Comparison of ENCODE assay signal across 8 mouse cellular contexts in the genomic region with DNA sequence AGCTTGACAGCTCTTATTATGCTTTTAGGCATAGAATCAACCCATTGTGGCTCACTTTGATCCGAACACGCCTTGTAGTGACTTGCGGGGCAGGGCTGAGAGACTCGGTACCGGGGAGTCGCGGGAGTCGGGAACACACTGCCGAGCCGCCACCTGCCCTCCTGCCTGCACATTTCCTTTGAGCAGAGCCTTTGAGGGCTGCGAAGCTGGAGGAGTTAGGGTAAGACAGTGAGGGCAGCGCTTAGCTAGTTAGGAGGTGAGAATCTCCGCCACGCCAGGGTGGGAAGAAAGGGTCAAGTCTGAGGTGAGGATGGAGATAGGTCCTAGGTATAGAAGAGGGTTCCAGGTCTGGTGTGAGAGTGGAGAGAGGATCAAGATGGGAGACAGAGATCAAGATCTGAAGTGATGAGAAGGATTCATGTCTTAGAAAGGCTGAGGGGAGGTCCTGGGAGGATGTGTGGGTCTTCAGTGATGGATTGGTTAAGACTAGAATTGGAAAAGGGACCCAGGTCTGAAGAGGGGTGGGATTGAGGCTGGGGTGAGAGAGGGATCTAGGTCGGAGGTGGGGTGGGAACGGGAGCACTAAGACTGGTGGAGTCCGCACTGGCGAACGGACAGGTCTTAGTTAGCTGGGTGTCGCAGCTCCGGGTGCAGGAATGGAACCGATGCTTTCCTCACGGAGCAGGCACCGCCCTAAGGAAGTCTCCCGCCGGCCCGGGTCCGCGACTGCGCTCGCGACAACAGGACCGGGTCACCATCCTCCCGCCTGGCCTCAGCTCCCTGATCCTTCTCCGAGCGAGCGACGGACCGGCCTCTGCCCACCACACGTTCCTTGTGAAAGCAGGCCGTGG. TPM values are rescaled to one million over a fixed set of nuclear protein-coding genes. Genes with fewer than 3 reads are reported as not detected.
DNase-seq lines count a peak whose midpoint lies in the region; ATAC-seq and TF ChIP-seq lines count a peak whose summit lies in the region.

No protein-coding gene starts in this region.

- DNase-seq in kidney, adult 8-10 months, result no peak
- DNase-seq in R1 (ENCODE audit: low read depth, low spot score), result peak; percentile 78
- peak; percentile 59 for DNase-seq in embryonic facial prominence, embryonic 11.5 days (ENCODE audit: low spot score)
- DNase-seq in hindbrain, embryonic 10.5 days (ENCODE audit: low spot score), result peak; percentile 71
- DNase-seq in limb, embryonic 14.5 days (ENCODE audit: low spot score), result no peak
- peak; percentile 45 for DNase-seq in testis, postnatal 14 days (ENCODE audit: low spot score)

- WGBS in kidney, embryonic 14.5 days, result 1% methylated on average over 41 of the region's 41 CpGs
- WGBS in embryonic facial prominence, embryonic 11.5 days, result under 1% methylated on average over 40 of the region's 41 CpGs
- WGBS in hindbrain, embryonic 10.5 days, result under 1% methylated on average over 41 of the region's 41 CpGs
- WGBS in limb, embryonic 14.5 days, result 0% methylated on average over 41 of the region's 41 CpGs
- WGBS in midbrain, embryonic 13.5 days, result under 1% methylated on average over 41 of the region's 41 CpGs

- TF ChIP-seq POLR2A in limb, embryonic 14.5 days (IDR thresholded peaks at IDR 0.05; ENCODE audit: borderline replicate concordance, extremely low read depth, insufficient read depth, insufficient read length), result no peak

- 0 out of 2 replicates have a peak, but pooled peaks cover 3% of the 10 kb centered on the region for H3K4me1 ChIP-seq in kidney, embryonic 14.5 days (ENCODE audit: control insufficient read depth, insufficient read depth, low read length)
- no peaks in the 10 kb centered on the region; the same call in 1 of the 2 replicates for H3K4me1 ChIP-seq in embryonic facial prominence, embryonic 11.5 days (ENCODE audit: control insufficient read depth, insufficient read depth, low read length)
- H3K4me1 ChIP-seq in hindbrain, embryonic 10.5 days (replicated peaks), result peaks cover 23% of the 10 kb centered on the region
- peaks cover 11% of the 10 kb centered on the region; the same call in 1 of the 2 replicates for H3K4me1 ChIP-seq in limb, embryonic 14.5 days (ENCODE audit: control insufficient read depth, insufficient read depth, low read length)
- peaks cover 7% of the 10 kb centered on the region for H3K4me1 ChIP-seq in midbrain, embryonic 13.5 days (replicated peaks)

- H3K36me3 ChIP-seq in kidney, embryonic 14.5 days (ENCODE audit: control insufficient read depth, insufficient read depth, low read length), result no peaks in the 10 kb centered on the region
- H3K36me3 ChIP-seq in embryonic facial prominence, embryonic 11.5 days (replicated peaks; ENCODE audit: control insufficient read depth, insufficient read depth, low read depth, low read length), result no peaks in the 10 kb centered on the region
- H3K36me3 ChIP-seq in hindbrain, embryonic 10.5 days, result no peaks in the 10 kb centered on the region
- no peaks in the 10 kb centered on the region for H3K36me3 ChIP-seq in limb, embryonic 14.5 days (ENCODE audit: control insufficient read depth, insufficient read depth, low read length)
- H3K36me3 ChIP-seq in midbrain, embryonic 13.5 days, result no peaks in the 10 kb centered on the region

- no peak overlapping the region for H3K27ac ChIP-seq in kidney, embryonic 14.5 days (ENCODE audit: low read depth, low read length)
- no peak overlapping the region for H3K27ac ChIP-seq in embryonic facial prominence, embryonic 11.5 days (replicated peaks; ENCODE audit: low read depth, low read length)
- H3K27ac ChIP-seq in hindbrain, embryonic 10.5 days, result peak overlapping the region; percentile 79
- H3K27ac ChIP-seq in limb, embryonic 14.5 days (replicated peaks; ENCODE audit: low read depth, low read length), result no peak overlapping the region
- no peak overlapping the region for H3K27ac ChIP-seq in midbrain, embryonic 13.5 days

- H3K9ac ChIP-seq in kidney, embryonic 14.5 days (ENCODE audit: low read depth, low read length), result peak overlapping the region; percentile 36
- H3K9ac ChIP-seq in embryonic facial prominence, embryonic 11.5 days (replicated peaks; ENCODE audit: low read length), result peak overlapping the region; percentile 68
- peak overlapping the region; percentile 43 for H3K9ac ChIP-seq in limb, embryonic 14.5 days (ENCODE audit: low read depth, low read length, severe bottlenecking)
- H3K9ac ChIP-seq in midbrain, embryonic 13.5 days (replicated peaks), result peak overlapping the region; percentile 72

- 0 out of 2 replicates have a peak, but pooled peaks have one; percentile 39 for ATAC-seq in kidney, embryonic 14.5 days (ENCODE audit: low FRiP score, low TSS enrichment)
- ATAC-seq in embryonic facial prominence, embryonic 11.5 days (replicated peaks; ENCODE audit: insufficient number of reproducible peaks, low FRiP score, low TSS enrichment, low read depth), result no peak
- ATAC-seq in limb, embryonic 14.5 days (ENCODE audit: low FRiP score, low read depth), result peak; percentile 47; the same call in 1 of the 2 replicates
- ATAC-seq in midbrain, embryonic 13.5 days, result peak; percentile 43; the same call in 1 of the 2 replicates

- peak overlapping the region; percentile 85 for H3K4me2 ChIP-seq in kidney, embryonic 14.5 days (replicated peaks; ENCODE audit: low read depth, low read length)
- peak overlapping the region; percentile 83 for H3K4me2 ChIP-seq in embryonic facial prominence, embryonic 11.5 days (ENCODE audit: low read depth, low read length)
- peak overlapping the region; percentile 57 for H3K4me2 ChIP-seq in limb, embryonic 14.5 days (replicated peaks; ENCODE audit: low read depth, low read length, severe bottlenecking)
- peak overlapping the region; percentile 81 for H3K4me2 ChIP-seq in midbrain, embryonic 13.5 days (replicated peaks)

- peaks cover 24% of the 10 kb centered on the region; the same call in 1 of the 2 replicates for H3K27me3 ChIP-seq in kidney, embryonic 14.5 days (ENCODE audit: control insufficient read depth, insufficient read depth, low read length)
- peaks cover 14% of the 10 kb centered on the region for H3K27me3 ChIP-seq in embryonic facial prominence, embryonic 11.5 days (ENCODE audit: control insufficient read depth, insufficient read depth, low read length)
- peaks cover 36% of the 10 kb centered on the region for H3K27me3 ChIP-seq in hindbrain, embryonic 10.5 days (ENCODE audit: insufficient read depth, poor library complexity, severe bottlenecking)
- H3K27me3 ChIP-seq in limb, embryonic 14.5 days (ENCODE audit: control insufficient read depth, insufficient read depth, low read length), result peaks cover 16% of the 10 kb centered on the region; the same call in 1 of the 2 replicates
- H3K27me3 ChIP-seq in midbrain, embryonic 13.5 days, result peaks cover 17% of the 10 kb centered on the region

- no peaks in the 10 kb centered on the region for H3K9me3 ChIP-seq in kidney, embryonic 14.5 days (ENCODE audit: control insufficient read depth, low read length)
- H3K9me3 ChIP-seq in embryonic facial prominence, embryonic 11.5 days (replicated peaks; ENCODE audit: control insufficient read depth, low read length), result no peaks in the 10 kb centered on the region
- no peaks in the 10 kb centered on the region for H3K9me3 ChIP-seq in hindbrain, embryonic 10.5 days
- H3K9me3 ChIP-seq in limb, embryonic 14.5 days (ENCODE audit: control insufficient read depth, low read length), result no peaks in the 10 kb centered on the region
- H3K9me3 ChIP-seq in midbrain, embryonic 13.5 days, result no peaks in the 10 kb centered on the region

- H3K4me3 ChIP-seq in kidney, embryonic 14.5 days (ENCODE audit: low read length), result peak overlapping the region; percentile 45
- peak overlapping the region; percentile 51 for H3K4me3 ChIP-seq in embryonic facial prominence, embryonic 11.5 days (ENCODE audit: low read depth, low read length)
- peak overlapping the region; percentile 65 for H3K4me3 ChIP-seq in hindbrain, embryonic 10.5 days
- H3K4me3 ChIP-seq in limb, embryonic 14.5 days (replicated peaks; ENCODE audit: low read length), result peak overlapping the region; percentile 40
- H3K4me3 ChIP-seq in midbrain, embryonic 13.5 days (replicated peaks), result peak overlapping the region; percentile 54

RNA-seq across cellular contexts. Expression of a gene that starts 11.7 kb away (rescaled TPM):
- 45.7 and 68.6 TPM in 2 replicates for polyA plus RNA-seq in kidney, embryonic 14.5 days (2014; fragmentation: Nextera tagmentation; extraction: Ambion mirVana)
- 92.7 and 108 TPM in 2 replicates for polyA plus RNA-seq in embryonic facial prominence, embryonic 11.5 days (2014; fragmentation: Nextera tagmentation; extraction: Ambion mirVana)
- 44.9 and 62.4 TPM in 2 replicates for polyA plus RNA-seq in hindbrain, embryonic 10.5 days (2016; fragmentation: Nextera tagmentation; extraction: Ambion mirVana)
- polyA plus RNA-seq in limb, embryonic 14.5 days (2012; rRNA removed), result 20.1 and 29.9 TPM in 2 replicates
- polyA plus RNA-seq in limb, embryonic 14.5 days (2014; fragmentation: Nextera tagmentation; extraction: Ambion mirVana), result 54.8 and 60.4 TPM in 2 replicates
- polyA plus RNA-seq in midbrain, embryonic 13.5 days (2015; fragmentation: Nextera tagmentation; extraction: Ambion mirVana), result 49.9 and 54.8 TPM in 2 replicates

RNA-seq across cellular contexts. Expression of a gene that starts 19.1 kb away (rescaled TPM):
- 32.4 and 36.5 TPM in 2 replicates for polyA plus RNA-seq in kidney, embryonic 14.5 days (2014; fragmentation: Nextera tagmentation; extraction: Ambion mirVana)
- polyA plus RNA-seq in embryonic facial prominence, embryonic 11.5 days (2014; fragmentation: Nextera tagmentation; extraction: Ambion mirVana), result 21.0 and 27.5 TPM in 2 replicates
- polyA plus RNA-seq in hindbrain, embryonic 10.5 days (2016; fragmentation: Nextera tagmentation; extraction: Ambion mirVana), result 15.5 and 20.0 TPM in 2 replicates
- 26.0 and 28.5 TPM in 2 replicates for polyA plus RNA-seq in limb, embryonic 14.5 days (2012; rRNA removed)
- polyA plus RNA-seq in limb, embryonic 14.5 days (2014; fragmentation: Nextera tagmentation; extraction: Ambion mirVana), result 20.4 and 22.8 TPM in 2 replicates
- polyA plus RNA-seq in midbrain, embryonic 13.5 days (2015; fragmentation: Nextera tagmentation; extraction: Ambion mirVana), result 22.1 and 22.5 TPM in 2 replicates

Comparison
In these comparisons a context has a peak if more than half of its experiments do, and no peak if none do; other contexts are left out.
1. DNase-seq: peak in R1 (single experiment), embryonic facial prominence, embryonic 11.5 days (single experiment), hindbrain, embryonic 10.5 days (single experiment) and testis, postnatal 14 days (single experiment); none in kidney, adult 8-10 months (0 of 2) and limb, embryonic 14.5 days (single experiment).
2. Peak in every context shown above with its lines, with median percentiles within 50 percentile points of each other: H3K4me2 ChIP-seq, H3K4me3 ChIP-seq and H3K9ac ChIP-seq.